Mouse (Mus musculus) urinary bladder, postnatal 14 days (tissue): ENCODE data around the gene Lrrc37a.
A peak's percentile ranks its signal among the peaks of the same experiment; 100 is the strongest.
"Not testable (repeated sequence)": the region's sequence is repeated elsewhere in the genome, so short reads cannot be mapped to it uniquely, and the experiment has no call there.

Source experiments
- DNase-seq: peaks from one replicate; pipeline ENCODE4 v3.0.0; 2021; ENCODE audit warnings: low spot score

Lrrc37a gene

DNA sequence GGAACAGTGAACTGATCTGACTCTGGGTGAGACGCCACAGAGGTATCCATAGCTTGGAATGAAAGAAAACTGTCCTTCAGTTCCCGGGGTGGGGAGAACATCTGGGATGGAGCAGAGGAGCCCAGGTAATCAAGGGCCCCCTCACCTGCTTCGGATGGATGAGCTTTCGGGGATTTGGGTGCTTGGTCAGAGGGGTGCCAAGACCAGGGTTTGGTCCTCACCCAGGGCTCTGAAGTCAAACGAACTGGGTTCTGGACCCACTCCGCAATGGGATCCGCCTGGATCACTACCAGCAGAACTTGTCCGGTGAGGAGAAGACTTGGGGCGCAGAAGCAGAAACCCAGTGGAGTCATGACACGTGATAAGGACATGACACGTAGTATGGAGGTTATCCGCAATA is at the start of gene Lrrc37a:
Gene Lrrc37a, minus strand, starts transcription at position 101 of the 400 bp plus-strand sequence.
- DNase-seq, result no peak

DNA sequence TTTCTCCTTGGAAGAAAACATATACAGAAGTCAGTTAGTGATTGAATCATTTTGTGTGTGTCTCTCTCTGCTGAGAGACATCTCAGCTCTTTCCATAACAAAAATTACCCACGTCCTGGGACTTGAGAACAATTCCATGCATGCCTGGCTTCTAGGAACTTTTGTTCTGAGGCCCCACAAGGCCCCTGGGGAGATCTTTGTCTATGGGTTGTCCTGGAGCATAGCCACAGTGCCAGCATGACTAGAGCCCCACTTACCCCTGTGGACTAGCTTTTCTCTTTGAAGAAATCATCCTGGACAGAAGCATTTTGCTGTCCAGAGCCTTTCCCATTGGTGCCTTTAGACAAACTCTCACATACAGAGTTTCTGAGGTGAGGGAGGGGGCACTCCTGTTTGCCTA is 30.6 kb upstream of the Lrrc37a start:
- not testable (repeated sequence) for DNase-seq

DNA sequence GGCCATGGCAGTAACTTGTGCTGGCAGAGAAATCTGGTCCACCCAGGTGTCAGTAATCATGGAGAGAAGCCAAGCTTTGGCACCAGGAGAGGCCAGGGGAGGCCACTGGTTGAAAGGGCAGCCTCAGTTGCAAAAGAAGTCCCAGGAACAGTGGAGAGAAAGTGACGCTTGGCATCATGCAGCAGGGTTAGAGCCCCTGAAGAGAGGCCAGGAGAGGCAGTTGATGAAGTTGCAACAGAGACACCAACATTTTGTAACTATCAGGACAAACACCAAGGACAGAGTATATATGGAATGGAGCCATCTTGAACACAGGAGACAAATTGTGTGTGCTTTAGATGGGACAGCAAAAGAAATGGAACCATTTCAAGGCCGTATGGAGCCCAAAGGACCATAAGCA is 7.7 kb upstream of the Lrrc37a start:
- no peak for DNase-seq

DNA sequence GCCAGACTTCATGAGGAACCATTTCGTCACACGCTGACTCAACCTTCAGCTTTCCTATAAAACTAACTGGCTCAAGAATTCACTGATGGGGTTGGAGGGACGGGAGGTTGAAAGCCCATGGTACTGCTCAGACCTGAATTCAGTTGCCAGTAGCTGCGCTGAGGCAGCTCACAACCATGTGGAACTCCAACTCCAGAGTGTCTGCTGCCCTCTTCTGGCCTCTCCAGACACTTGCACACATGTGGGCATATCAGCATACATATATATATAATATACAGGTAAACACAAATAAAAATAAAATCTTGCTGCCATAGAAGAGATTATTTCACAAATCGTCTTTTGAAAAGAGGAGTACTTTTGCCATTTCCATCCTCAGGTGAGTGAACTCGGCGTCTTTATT is 40.0 kb downstream of the Lrrc37a start:
- no peak for DNase-seq

DNA sequence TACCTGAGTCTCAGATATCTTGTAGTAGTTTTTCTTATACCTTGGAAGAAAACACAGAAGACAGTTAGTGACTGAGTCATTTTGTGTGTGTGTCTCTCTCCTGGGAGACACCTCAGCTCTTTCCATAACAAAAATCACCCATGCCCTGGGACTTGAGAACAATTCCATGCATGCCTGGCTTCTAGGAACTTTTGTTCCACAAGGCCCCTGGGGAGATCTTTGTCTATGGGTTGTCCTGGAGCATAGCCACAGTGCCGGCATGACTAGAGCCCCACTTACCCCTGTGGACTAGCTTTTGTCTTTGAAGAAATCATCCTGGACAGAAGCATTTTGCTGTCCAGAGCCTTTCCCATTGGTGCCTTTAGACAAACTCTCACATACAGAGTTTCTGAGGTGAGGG is 53.3 kb downstream of the Lrrc37a start:
- not testable (repeated sequence) for DNase-seq

DNA sequence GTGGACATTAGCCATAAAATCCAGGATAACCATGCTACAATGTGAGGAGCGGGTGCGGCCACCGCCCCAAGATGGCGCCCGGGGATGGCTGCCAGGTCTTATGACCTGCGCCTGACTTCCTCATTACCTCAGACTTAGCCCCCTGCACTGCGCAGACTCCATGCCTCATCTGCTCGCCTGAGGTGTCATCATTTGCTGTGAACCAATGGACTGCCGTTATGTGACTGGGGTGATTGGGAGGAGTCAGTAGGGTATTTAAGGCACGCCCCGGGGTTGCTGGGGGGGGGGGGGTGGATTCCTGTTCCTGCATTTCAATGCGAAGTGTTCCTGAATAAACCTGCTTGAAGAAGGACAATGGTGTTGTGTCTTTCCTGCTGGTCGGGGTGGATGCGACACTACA is 54.7 kb downstream of the Lrrc37a start:
- DNase-seq, result not testable (repeated sequence)

DNA sequence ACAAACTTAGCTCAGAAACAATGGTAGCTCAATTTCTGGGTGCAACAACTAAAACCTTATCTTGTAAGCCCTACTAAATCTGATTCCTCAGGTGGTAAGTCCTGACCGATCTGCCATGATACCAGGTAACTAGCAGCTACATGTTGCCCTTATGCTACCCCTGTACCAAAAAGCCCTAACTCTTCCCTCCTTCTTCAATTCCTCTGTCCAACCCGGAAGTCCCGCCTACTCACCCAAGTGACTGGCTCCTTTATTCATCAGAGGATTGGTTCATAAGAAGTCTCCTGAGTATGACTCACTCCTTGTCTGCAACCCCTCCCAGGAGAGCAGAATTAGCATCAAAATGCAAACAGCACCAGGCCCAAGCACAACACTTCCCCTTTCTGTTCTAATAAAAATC is 60.7 kb downstream of the Lrrc37a start:
- DNase-seq, result no peak

DNA sequence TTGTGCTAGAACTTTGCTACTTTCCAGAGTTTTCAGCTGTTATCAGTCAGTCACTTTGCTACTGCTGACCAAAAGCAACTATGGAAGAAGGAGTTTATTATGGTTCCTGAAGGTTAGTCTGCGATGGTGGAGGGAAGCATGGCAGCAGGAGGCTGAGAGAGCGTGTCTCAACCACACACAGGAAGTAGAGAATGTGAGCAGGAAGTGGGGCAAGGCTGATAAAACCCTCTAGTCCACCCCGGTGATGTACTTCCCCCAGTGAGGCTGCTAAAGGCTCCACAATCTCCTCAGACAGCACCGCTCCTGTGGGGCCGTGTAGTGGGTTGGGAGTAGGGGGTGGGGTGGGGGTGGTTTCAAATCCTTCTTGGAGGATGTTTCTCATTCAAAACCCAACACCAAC is 68.1 kb downstream of the Lrrc37a start:
- DNase-seq, result no peak

DNA sequence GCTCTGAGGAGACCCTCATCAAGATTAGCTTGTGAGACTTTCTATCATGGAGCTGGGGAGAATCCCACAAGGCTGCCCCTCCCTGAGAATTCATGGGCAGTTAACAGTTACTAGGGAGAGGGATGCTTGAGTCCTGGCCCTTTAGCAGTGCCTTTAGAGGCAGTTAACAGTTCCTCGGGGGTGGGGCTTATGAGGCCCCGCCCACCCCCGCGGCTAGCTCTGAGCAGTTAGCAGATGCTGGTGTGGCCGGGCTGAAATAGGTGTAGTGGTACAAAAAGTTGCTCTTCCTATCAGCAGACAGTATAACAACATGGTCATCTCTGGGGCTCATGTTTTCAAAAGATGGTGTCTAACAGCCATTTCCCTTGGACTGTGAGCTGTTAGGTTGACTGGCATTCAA is 79.4 kb downstream of the Lrrc37a start:
- no peak for DNase-seq

DNA sequence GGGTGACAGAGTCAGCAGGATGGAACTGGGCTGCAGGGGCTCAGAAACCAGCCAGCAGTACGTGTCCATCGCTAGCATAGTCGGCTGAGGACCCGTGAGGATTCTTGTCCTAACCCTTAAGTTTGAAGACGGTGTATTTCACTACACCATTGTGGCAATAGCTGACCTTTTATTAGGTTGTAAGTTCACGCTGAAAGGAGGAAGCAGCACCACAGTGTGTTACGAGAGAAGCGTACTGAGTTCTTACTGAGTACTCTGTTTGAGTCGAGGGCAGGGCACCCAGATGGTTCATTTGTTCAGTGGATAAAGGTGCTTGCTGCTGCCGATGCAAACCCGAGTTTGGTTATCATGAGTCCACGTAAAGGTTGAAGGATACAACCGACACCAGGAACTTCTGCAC is 84.7 kb downstream of the Lrrc37a start:
- DNase-seq, result no peak

DNA sequence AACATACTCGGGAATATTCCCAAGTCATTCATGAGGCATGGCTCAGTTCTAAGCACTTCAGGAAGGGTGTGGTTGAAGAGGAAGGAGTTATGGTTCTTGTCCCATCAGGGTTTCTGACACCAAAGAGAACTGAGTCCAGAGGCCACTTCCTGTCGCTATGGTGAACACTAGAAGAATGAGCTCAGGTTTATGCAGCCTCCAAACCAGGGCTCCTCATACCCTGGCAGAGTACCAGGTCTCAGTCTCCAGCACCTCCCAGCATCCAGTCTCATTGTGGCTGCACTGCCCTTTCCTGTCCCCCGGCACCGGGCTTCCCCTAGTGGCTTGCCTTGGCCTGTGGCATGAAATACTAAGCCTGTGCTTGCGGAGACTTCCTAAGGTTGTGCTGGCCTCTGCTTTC is 85.2 kb downstream of the Lrrc37a start:
- no peak for DNase-seq

DNA sequence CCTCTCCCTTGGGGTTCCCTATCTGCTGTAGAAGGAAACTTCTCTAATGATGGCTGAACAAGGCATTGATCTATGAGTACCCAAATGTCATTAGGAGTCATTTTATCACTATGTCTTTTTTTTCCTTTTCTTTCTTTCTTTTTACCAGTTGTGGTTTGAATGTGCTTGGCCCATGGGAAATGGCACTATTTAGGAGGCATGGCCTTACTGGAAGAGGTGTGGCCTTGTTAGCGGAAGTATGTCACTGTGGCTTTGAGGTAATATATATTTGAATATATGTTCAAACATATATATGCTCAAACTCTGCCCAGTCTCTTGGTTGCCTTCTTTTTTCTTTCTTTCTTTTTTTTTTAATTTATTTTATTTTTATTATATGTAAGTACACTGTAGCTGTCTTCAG is 90.9 kb downstream of the Lrrc37a start:
- DNase-seq, result no peak

DNA sequence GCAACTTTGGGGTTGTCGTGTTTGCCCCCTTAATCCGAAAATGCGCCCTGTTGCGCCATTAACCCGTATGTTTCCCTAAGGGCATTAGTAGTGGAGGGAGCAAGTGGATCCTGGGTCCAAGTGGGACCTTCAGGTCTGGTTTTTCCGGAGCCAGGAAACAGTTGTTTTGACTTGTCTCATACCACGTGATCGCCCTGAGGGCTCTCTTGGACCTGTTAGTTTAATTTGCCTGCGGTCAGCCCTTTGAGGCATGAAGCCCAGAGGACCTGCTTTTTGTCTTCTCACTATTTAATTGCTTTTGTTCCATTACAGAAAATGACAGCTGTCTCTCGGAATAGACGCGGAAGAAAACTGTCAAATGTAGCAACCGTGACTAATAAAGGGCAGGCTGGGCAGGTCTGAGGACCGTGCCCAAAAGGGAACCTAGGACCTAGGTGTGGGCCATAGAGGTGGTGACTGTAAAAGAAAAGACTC is 91.4 kb downstream of the Lrrc37a start:
- peak; percentile 62 for DNase-seq

DNA sequence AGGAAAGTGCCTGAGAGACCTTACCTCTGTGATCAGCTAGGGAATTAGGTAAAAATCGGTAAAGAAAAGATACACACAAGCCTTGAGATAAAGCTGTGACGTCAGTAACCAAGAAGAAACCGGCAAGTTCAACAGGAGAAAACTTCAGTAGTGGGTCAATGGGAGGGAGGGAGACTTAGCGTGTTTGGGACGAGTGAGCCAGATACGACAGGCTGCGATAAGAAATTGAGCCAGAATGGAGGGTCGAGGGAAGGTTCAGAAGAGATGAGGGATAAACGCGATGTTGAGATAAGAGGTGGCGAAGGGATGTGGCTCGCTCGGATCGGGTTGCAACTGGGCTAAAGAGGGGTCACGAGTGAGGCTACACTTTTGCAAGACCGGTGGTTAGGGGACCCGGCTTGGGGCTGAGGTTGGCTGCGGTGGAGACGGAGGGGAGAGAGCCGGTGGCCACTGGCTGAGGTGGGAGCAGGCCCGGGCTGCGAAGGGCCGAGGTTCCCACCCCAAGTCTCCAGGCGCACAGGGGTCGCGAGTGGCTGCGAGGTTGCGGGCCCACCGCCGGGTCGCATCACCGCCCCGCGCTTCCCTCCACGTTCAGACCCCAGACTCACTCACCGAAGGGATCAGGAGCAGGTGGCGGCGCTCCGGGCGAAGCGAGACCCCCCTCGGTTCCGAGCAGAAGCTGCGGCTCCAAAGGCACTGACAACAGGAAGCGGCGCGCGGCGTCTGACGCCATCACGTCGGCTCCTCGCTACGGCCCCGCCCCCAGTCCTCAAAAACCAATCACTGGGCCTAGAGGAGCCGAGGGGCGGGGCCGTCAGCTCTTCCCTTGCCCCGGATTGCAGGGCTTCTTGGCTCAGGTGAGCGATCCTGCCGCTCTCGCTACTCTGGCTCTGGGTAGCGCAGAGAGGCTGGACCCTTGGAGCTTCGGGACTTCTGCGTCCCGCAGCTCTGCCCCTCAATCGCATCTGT is 92.1 kb downstream of the Lrrc37a start, which contains the start of gene Plekhm1:
Gene Plekhm1, minus strand, starts transcription at position 707 of the 969 bp plus-strand sequence.
- DNase-seq, result peak; percentile 96

DNA sequence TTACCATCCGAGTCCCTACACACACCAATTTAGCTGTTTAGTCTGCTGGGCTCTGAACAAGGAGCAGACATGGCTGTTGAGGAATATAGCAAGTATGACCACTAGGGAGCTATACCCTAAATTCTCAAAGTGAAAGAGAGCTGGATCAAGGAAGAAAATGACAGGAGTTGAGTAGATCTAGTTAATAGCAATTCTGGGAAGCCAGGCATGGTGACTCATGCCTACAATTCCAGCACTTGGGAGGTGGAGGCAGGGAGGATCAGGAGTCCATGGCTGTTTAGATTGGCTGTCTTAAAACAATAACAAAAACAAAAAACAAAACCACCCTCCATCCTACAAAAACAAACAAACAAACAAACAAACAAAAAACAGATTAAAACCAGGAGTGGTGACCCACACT is 93.1 kb downstream of the Lrrc37a start:
- DNase-seq, result no peak

DNA sequence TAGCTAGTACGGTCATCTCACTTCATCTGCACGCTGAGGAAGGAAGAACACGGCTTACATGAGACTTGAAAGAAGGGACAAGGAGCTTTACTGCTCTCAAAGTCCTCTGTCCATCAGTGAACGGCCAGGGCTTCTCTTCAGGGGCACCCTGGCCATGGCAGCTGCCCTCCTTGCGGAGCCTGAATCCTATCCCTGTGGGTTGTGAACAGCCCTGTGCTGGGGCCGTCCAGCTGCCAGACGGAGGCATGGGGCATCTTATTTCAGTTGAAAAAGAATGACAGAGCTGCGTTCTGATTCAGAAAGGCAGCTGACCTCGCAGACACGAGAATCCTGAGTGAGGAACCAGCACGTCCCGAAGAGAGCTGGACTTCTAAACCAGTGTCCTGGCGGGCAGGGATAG is 95.5 kb downstream of the Lrrc37a start:
- no peak for DNase-seq

DNA sequence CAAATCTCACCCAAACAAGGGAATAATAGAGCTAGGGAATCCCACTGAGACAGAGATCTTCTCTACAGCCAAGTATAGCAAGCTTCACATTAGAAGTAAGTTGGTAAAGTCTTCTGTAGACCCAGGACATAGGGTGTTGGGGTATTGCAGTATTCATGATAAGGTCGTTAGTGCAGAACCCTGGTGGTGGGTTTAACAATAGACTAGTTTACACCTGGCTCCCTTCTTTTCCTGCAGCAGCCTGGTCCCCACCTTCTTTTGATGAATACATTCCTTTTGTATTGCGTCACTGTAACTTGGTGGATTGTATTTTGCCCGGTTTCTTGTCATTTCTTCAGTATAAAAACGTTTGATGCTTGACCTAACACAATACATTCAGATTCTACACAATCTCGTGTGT is 97.3 kb downstream of the Lrrc37a start:
- not testable (repeated sequence) for DNase-seq

DNA sequence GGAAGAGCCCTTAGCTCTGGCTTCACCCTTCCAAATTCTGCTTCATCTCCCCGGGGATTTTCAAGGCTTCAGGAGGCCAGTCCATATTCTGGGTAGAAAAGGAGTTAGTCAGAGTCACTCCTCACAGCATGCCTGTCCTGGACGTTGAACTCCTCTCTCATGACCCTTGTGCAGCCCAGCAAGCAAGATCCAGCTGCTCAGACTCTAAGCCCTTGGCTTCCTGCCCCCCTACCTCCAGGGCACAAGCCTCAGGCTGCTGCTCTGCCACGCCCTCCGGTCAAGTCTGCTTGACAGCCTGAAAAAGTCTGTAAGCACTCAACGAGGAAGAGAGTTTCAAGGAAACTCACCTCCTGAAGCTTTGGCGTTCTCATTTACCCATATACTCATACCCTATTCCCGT is 97.8 kb downstream of the Lrrc37a start:
- DNase-seq, result peak; percentile 74

DNA sequence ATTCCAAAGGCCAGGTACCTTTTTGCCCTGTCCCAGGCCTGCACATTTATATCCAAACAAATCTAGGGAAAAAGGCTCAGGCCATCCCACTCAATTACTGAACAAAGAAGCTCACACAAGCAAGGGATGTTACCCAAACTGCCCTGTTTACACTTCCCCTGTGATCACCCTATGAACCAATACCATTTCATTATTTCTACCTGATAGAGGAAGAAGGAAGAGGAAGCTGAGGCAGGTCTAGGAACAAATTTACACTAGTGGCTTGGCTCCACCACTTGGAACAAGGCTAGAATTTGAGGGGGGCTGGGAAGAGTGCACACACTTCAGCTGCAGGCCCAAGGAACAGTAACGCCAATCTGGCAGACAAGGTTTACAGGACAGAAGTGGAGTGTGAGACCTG is 98.6 kb downstream of the Lrrc37a start:
- DNase-seq, result no peak

DNA sequence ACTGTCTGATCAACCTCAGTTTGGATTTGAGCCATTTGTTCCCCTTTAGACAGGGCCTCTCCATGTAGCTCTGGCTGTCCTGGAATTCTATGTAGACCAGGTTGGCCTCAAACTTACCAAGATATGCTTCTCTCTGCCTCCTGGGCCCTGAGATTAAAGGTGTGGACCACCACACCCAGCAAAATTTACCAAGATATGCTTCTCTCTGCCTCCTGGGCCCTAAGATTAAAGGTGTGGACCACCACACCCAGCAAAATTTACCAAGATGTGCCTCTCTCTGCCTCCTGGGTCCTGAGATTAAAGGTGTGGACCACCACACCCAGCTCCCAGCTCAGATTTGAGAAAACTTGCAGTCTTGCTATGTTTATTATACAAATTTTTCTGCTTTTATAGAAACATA is 99.8 kb downstream of the Lrrc37a start:
- DNase-seq, result no peak

DNA sequence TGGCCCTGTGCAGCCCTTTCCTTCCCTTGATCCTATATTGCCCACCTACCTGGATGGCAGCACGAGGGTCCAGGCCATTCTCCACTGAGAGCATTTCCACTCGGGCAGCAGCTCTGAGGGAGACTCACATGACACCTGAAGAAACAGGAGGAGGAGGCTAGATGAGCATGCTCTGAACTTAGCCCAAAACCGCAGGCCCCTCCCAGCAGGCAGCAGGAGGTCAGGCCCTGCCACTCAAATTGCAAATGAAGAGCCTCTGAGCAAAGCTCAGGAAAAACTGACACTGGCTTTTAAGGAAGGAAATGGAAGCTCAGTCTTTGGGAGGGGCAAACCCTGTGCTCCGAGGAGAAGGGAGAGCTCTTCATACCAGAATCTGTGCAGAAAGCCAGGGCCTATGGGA is 100.6 kb downstream of the Lrrc37a start:
- no peak for DNase-seq

DNA sequence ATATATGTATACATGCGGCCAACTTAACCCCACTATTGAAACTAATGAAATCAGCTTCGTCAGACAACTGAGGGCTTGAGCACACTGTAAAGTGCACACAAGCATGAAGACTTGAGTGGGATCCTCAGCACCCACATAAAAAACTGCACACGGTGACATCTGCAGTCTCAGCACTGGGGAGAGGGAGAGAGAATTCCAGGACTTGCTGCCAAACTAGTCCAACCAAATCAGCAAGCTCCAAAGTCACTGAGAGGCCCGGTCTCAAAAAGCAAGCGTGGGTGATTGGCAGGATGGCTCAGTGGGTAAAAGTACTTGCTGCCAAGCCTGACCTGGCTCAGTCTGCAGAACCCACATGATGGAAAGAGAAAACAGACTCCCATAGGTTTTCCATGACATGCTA is 101.7 kb downstream of the Lrrc37a start:
- no peak for DNase-seq

DNA sequence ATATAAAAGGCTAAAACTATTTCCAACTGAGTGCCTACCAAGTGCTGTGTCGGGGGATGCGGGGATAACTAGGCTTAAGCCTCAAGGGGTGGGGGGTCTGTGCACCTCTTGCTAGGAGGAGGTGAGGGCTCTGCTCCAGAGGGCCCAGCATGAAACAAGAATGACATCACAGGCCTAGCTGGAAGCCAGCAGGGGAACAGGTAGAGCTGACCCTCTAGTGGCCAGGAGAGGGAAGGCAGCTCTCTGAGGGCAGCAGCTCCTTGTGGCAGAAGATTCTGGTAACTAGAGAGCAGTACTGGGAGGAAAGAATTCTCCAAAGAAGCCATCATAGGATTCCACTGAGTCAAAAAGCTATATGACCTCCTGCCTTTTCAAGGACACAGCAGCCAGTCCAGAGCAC is 102.2 kb downstream of the Lrrc37a start:
- peak; percentile 71 for DNase-seq
